Mouse (Mus musculus): ENCODE results near the gene Pigg. TPM values are rescaled to one million over a fixed set of nuclear protein-coding genes. Genes with fewer than 3 reads are reported as not detected.

Pigg gene
- total RNA-seq, 2 experiments from 2014 or later, result 9.3 to 10.7 TPM

Other genes starting within 250 kb of the Pigg start
- gene Mtf2, start 246.9 kb upstream of the Pigg start, total RNA-seq (2021), result 10 to 100 TPM; 44.8 to 45.4 TPM
- gene Tmed5, start 180.0 kb upstream of the Pigg start, total RNA-seq (2021), result 10 to 100 TPM; 22.6 to 25.2 TPM
- gene Ccdc18, start 179.7 kb upstream of the Pigg start, total RNA-seq (2021), result 1 to 10 TPM; 1.4 to 1.9 TPM
- 10 to 100 TPM; 48.1 to 56.8 TPM for gene Dr1, start 43.7 kb upstream of the Pigg start, total RNA-seq (2021)
- 10 to 100 TPM; 67.5 to 69.3 TPM for gene Gm42517, start 55.3 kb downstream of the Pigg start, total RNA-seq (2021)
- under 1 TPM in 1 of 2 experiments, not detected in 1; 0.43 TPM for gene Pde6b, start 75.8 kb downstream of the Pigg start, total RNA-seq (2021)
- gene Atp5k, start 121.8 kb downstream of the Pigg start, total RNA-seq (2021), result 100 to 1,000 TPM; 331 to 343 TPM
- gene Mfsd7a, start 136.3 kb downstream of the Pigg start, total RNA-seq (2021), result under 1 TPM; 0.58 to 0.98 TPM
- 10 to 100 TPM; 57.2 to 60.4 TPM for gene Pcgf3, start 148.6 kb downstream of the Pigg start, total RNA-seq (2021)
- gene Cplx1, start 237.4 kb downstream of the Pigg start, total RNA-seq (2021), result 100 to 1,000 TPM; 582 to 600 TPM